Mouse (Mus musculus) ES-Bruce4 (cell line): ENCODE measurements around the gene Hace1.
"Not testable (repeated sequence)": the region's sequence is repeated elsewhere in the genome, so short reads cannot be mapped to it uniquely, and the experiment has no call there.

Experiments used
- CTCF ChIP-seq: IDR thresholded peaks from one replicate; pipeline ENCODE4 v1.8.1; 2011; ENCODE audit warnings: low read depth, low read length
- POLR2A ChIP-seq: IDR thresholded peaks from one replicate; pipeline ENCODE4 v1.8.1; 2011; ENCODE audit warnings: low read length; ENCODE audit not compliant: insufficient read depth

GRCm38 (mm10) chr10:45537334-45537733, 40.3 kb upstream of the Hace1 start:
- not testable (repeated sequence) for TF ChIP-seq CTCF, POLR2A
